Mouse (Mus musculus) adrenal gland, postnatal 10 days (tissue): ENCODE data around the gene Strn4. TPM values are rescaled to one million over a fixed set of nuclear protein-coding genes. Genes with fewer than 3 reads are reported as not detected.

Source experiments
- DNase-seq: peaks from one replicate; pipeline ENCODE4 v3.0.0; 2021; ENCODE audit warnings: mixed read lengths
- total RNA-seq, 2 experiments: library from RNA; stranded (reverse); gene quantifications; 2 replicates each; pipeline ENCODE4 v1.2.3; 2021

The Strn4 gene
- total RNA-seq, 2 experiments from 2014 or later: 63.8 to 72.8 TPM

- DNase-seq: no peak
Measured at GRCm38 (mm10) chr7:16876006-16876405, 60.3 kb downstream of the Strn4 start.

GRCm38 (mm10) chr7:16876608-16877007 lies 60.9 kb downstream of the Strn4 start:
- DNase-seq: no peak

GRCm38 (mm10) chr7:16877717-16878116 lies 62.0 kb downstream of the Strn4 start:
- no peak for DNase-seq

GRCm38 (mm10) chr7:16879796-16880547 lies 64.3 kb downstream of the Strn4 start:
- DNase-seq: peak; percentile 47

GRCm38 (mm10) chr7:16880615-16881014 lies 64.9 kb downstream of the Strn4 start:
- no peak for DNase-seq

GRCm38 (mm10) chr7:16883162-16883561 lies 67.5 kb downstream of the Strn4 start:
- DNase-seq: no peak

GRCm38 (mm10) chr7:16884334-16884733 lies 68.6 kb downstream of the Strn4 start:
- no peak for DNase-seq

- no peak for DNase-seq
Measured at GRCm38 (mm10) chr7:16885271-16885776, 69.6 kb downstream of the Strn4 start.

- DNase-seq: no peak
Measured at GRCm38 (mm10) chr7:16885905-16886304, 70.2 kb downstream of the Strn4 start.

Other genes with a start within 250 kb of the Strn4 start
- 10 to 100 TPM; 49.3 to 56.1 TPM for gene Arhgap35, start 200.9 kb upstream of the Strn4 start, total RNA-seq
- not detected for gene Ceacam15, start 140.2 kb upstream of the Strn4 start, total RNA-seq
- not detected for gene Ceacam9, start 94.0 kb upstream of the Strn4 start, total RNA-seq
- 100 to 1,000 TPM; 154 to 156 TPM for gene Ap2s1, start 77.5 kb upstream of the Strn4 start, total RNA-seq
- 100 to 1,000 TPM; 108 to 109 TPM for gene Slc1a5, start 34.5 kb upstream of the Strn4 start, total RNA-seq
- gene Fkrp, start 843 bp downstream of the Strn4 start, total RNA-seq: 10 to 100 TPM; 22.4 to 22.6 TPM
- 10 to 100 TPM; 22.2 to 27.2 TPM for gene Prkd2, start 27.0 kb downstream of the Strn4 start, total RNA-seq
- gene Dact3, start 59.4 kb downstream of the Strn4 start, total RNA-seq: 1 to 10 TPM; 5.7 to 7.0 TPM
- 1 to 10 TPM in 1 of 2 experiments, under 1 TPM in 1; 0.84 to 2.0 TPM for gene Gng8, start 75.9 kb downstream of the Strn4 start, total RNA-seq
- gene Ptgir, start 90.6 kb downstream of the Strn4 start, total RNA-seq: 1 to 10 TPM; 1.2 to 2.0 TPM
- 100 to 1,000 TPM; 224 to 252 TPM for gene Calm3, start 108.2 kb downstream of the Strn4 start, total RNA-seq
- 10 to 100 TPM; 18.3 to 23.9 TPM for gene Pnmal2, start 128.8 kb downstream of the Strn4 start, total RNA-seq
- gene Pnmal1, start 143.8 kb downstream of the Strn4 start, total RNA-seq: 1 to 10 TPM; 4.5 to 5.1 TPM
- gene Gm42372, start 167.2 kb downstream of the Strn4 start, total RNA-seq: 1 to 10 TPM; 1.3 to 1.8 TPM
- gene Ccdc8, start 176.8 kb downstream of the Strn4 start, total RNA-seq: 10 to 100 TPM; 16.2 to 21.2 TPM
- gene Ppp5c, start 212.0 kb downstream of the Strn4 start, total RNA-seq: 10 to 100 TPM; 81.5 to 90.1 TPM
- gene Hif3a, start 246.5 kb downstream of the Strn4 start, total RNA-seq: 1 to 10 TPM; 4.9 to 6.7 TPM